Mouse (Mus musculus): Measurements from ENCODE around the gene Cmss1. TPM values are rescaled to one million over a fixed set of nuclear protein-coding genes. Genes with fewer than 3 reads are reported as not detected.

The Cmss1 gene
- polyA plus RNA-seq, 1 experiment from 2014 or later, result 47.9 TPM

GRCm38 (mm10) chr16:57577519-57577918 lies 29.1 kb downstream of the Cmss1 start:
- WGBS, result 91% methylated on average over 1 of the region's 1 CpGs

GRCm38 (mm10) chr16:57575764-57576388 lies 30.8 kb downstream of the Cmss1 start:
- Histone ChIP-seq H3K4me3 (no peak overlapping the region), H3K27ac (replicated peaks) (no peak overlapping the region), H3K4me2 (replicated peaks) (no peak overlapping the region), H3K4me1 (no peaks in the 10 kb centered on the region; the same call in 1 of the 2 replicates), H3K27me3 (no peaks in the 10 kb centered on the region), H3K9ac (replicated peaks) (no peak overlapping the region), H3K9me3 (no peaks in the 10 kb centered on the region), H3K36me3 (no peaks in the 10 kb centered on the region)
- 90% methylated on average over 1 of the region's 1 CpGs for WGBS
- ATAC-seq (ENCODE audit: low FRiP score, low read depth), result 0 out of 2 replicates have a peak, but pooled peaks have one; percentile 44

More at GRCm38 (mm10) chr16:57577519-57577918, 29.1 kb downstream of the Cmss1 start:
- H3K4me2 ChIP-seq (replicated peaks), result no peak overlapping the region
- no peaks in the 10 kb centered on the region for H3K36me3 ChIP-seq
- no peak overlapping the region for H3K4me3 ChIP-seq
- no peak overlapping the region for H3K9ac ChIP-seq (replicated peaks)
- ATAC-seq (ENCODE audit: low FRiP score, low read depth), result no peak
- no peak overlapping the region for H3K27ac ChIP-seq (replicated peaks)
- no peaks in the 10 kb centered on the region; the same call in 1 of the 2 replicates for H3K4me1 ChIP-seq
- H3K27me3 ChIP-seq, result no peaks in the 10 kb centered on the region
- H3K9me3 ChIP-seq, result no peaks in the 10 kb centered on the region

- Histone ChIP-seq H3K27ac (replicated peaks) (no peak overlapping the region), H3K9ac (replicated peaks) (no peak overlapping the region), H3K4me3 (no peak overlapping the region), H3K4me2 (replicated peaks) (no peak overlapping the region), H3K9me3 (no peaks in the 10 kb centered on the region), H3K36me3 (no peaks in the 10 kb centered on the region), H3K4me1 (no peaks in the 10 kb centered on the region; the same call in 1 of the 2 replicates), H3K27me3 (no peaks in the 10 kb centered on the region)
- 98% methylated on average over 1 of the region's 1 CpGs for WGBS
- ATAC-seq (ENCODE audit: low FRiP score, low read depth), result no peak
These were observed 32.8 kb downstream of the Cmss1 start for GRCm38 (mm10) chr16:57573831-57574230.

- no peak overlapping the region for H3K4me3 ChIP-seq
- no peaks in the 10 kb centered on the region for H3K4me1 ChIP-seq
- no peaks in the 10 kb centered on the region for H3K9me3 ChIP-seq
- H3K36me3 ChIP-seq, result no peaks in the 10 kb centered on the region
- H3K4me2 ChIP-seq (replicated peaks), result no peak overlapping the region
- no peak overlapping the region for H3K9ac ChIP-seq (replicated peaks)
- H3K27ac ChIP-seq (replicated peaks), result no peak overlapping the region
- H3K27me3 ChIP-seq, result no peaks in the 10 kb centered on the region
- 96% methylated on average over 5 of the region's 5 CpGs for WGBS
- ATAC-seq (ENCODE audit: low FRiP score, low read depth), result no peak
These were observed 35.8 kb downstream of the Cmss1 start for GRCm38 (mm10) chr16:57570789-57571311.

GRCm38 (mm10) chr16:57568648-57569404 lies 37.8 kb downstream of the Cmss1 start:
- ATAC-seq (ENCODE audit: low FRiP score, low read depth), result no peak
- Histone ChIP-seq H3K4me3 (no peak overlapping the region), H3K27me3 (no peaks in the 10 kb centered on the region), H3K4me2 (replicated peaks) (no peak overlapping the region), H3K27ac (replicated peaks) (no peak overlapping the region), H3K36me3 (no peaks in the 10 kb centered on the region), H3K9ac (replicated peaks) (no peak overlapping the region), H3K4me1 (no peaks in the 10 kb centered on the region), H3K9me3 (no peaks in the 10 kb centered on the region)
- 93% methylated on average over 7 of the region's 7 CpGs for WGBS

- no peak overlapping the region for H3K4me3 ChIP-seq
- H3K9ac ChIP-seq (replicated peaks), result no peak overlapping the region
- 93% methylated on average over 3 of the region's 3 CpGs for WGBS
- H3K36me3 ChIP-seq, result no peaks in the 10 kb centered on the region
- no peaks in the 10 kb centered on the region for H3K4me1 ChIP-seq
- no peaks in the 10 kb centered on the region for H3K9me3 ChIP-seq
- H3K27ac ChIP-seq (replicated peaks), result no peak overlapping the region
- no peaks in the 10 kb centered on the region for H3K27me3 ChIP-seq
- no peak for ATAC-seq (ENCODE audit: low FRiP score, low read depth)
- H3K4me2 ChIP-seq (replicated peaks), result no peak overlapping the region
These were observed 40.4 kb downstream of the Cmss1 start for GRCm38 (mm10) chr16:57566215-57566614.

GRCm38 (mm10) chr16:57564807-57565206 lies 41.9 kb downstream of the Cmss1 start:
- no peak overlapping the region for H3K27ac ChIP-seq (replicated peaks)
- H3K4me2 ChIP-seq (replicated peaks), result no peak overlapping the region
- ATAC-seq (ENCODE audit: low FRiP score, low read depth), result no peak
- no peaks in the 10 kb centered on the region for H3K27me3 ChIP-seq
- no peaks in the 10 kb centered on the region for H3K4me1 ChIP-seq
- no peak overlapping the region for H3K9ac ChIP-seq (replicated peaks)
- no peaks in the 10 kb centered on the region for H3K36me3 ChIP-seq
- no peak overlapping the region for H3K4me3 ChIP-seq
- WGBS, result 78% methylated on average over 1 of the region's 1 CpGs
- no peaks in the 10 kb centered on the region for H3K9me3 ChIP-seq

- Histone ChIP-seq H3K27ac (replicated peaks) (no peak overlapping the region), H3K9ac (replicated peaks) (no peak overlapping the region), H3K9me3 (no peaks in the 10 kb centered on the region), H3K36me3 (no peaks in the 10 kb centered on the region), H3K4me2 (replicated peaks) (no peak overlapping the region), H3K4me1 (no peaks in the 10 kb centered on the region), H3K27me3 (no peaks in the 10 kb centered on the region), H3K4me3 (no peak overlapping the region)
- WGBS, result 93% methylated on average over 3 of the region's 3 CpGs
- ATAC-seq (ENCODE audit: low FRiP score, low read depth), result no peak
These were observed 43.2 kb downstream of the Cmss1 start for GRCm38 (mm10) chr16:57563453-57563852.

GRCm38 (mm10) chr16:57560185-57560584 lies 46.5 kb downstream of the Cmss1 start:
- WGBS, result 85% methylated on average over 1 of the region's 1 CpGs
- Histone ChIP-seq H3K36me3 (no peaks in the 10 kb centered on the region), H3K9me3 (no peaks in the 10 kb centered on the region)

GRCm38 (mm10) chr16:57558258-57558657 lies 48.4 kb downstream of the Cmss1 start:
- H3K27ac ChIP-seq (replicated peaks), result no peak overlapping the region
- no peaks in the 10 kb centered on the region for H3K4me1 ChIP-seq
- WGBS, result 93% methylated on average over 3 of the region's 3 CpGs
- no peaks in the 10 kb centered on the region for H3K36me3 ChIP-seq
- H3K4me2 ChIP-seq (replicated peaks), result no peak overlapping the region
- H3K27me3 ChIP-seq, result no peaks in the 10 kb centered on the region
- H3K9ac ChIP-seq (replicated peaks), result no peak overlapping the region
- H3K9me3 ChIP-seq, result no peaks in the 10 kb centered on the region
- no peak overlapping the region for H3K4me3 ChIP-seq
- ATAC-seq (ENCODE audit: low FRiP score, low read depth), result no peak

More at GRCm38 (mm10) chr16:57560185-57560584, 46.5 kb downstream of the Cmss1 start:
- ATAC-seq (ENCODE audit: low FRiP score, low read depth), result no peak
- Histone ChIP-seq H3K9ac (replicated peaks) (no peak overlapping the region), H3K4me2 (replicated peaks) (no peak overlapping the region), H3K27me3 (no peaks in the 10 kb centered on the region), H3K4me1 (no peaks in the 10 kb centered on the region), H3K4me3 (no peak overlapping the region), H3K27ac (replicated peaks) (no peak overlapping the region)

- no peaks in the 10 kb centered on the region for H3K27me3 ChIP-seq
- ATAC-seq (ENCODE audit: low FRiP score, low read depth), result no peak
- H3K9me3 ChIP-seq, result no peaks in the 10 kb centered on the region
- H3K4me2 ChIP-seq (replicated peaks), result no peak overlapping the region
- H3K36me3 ChIP-seq, result no peaks in the 10 kb centered on the region
- H3K4me1 ChIP-seq, result no peaks in the 10 kb centered on the region
- no peak overlapping the region for H3K27ac ChIP-seq (replicated peaks)
- 94% methylated on average over 2 of the region's 2 CpGs for WGBS
- H3K4me3 ChIP-seq, result no peak overlapping the region
- no peak overlapping the region for H3K9ac ChIP-seq (replicated peaks)
These were observed 50.4 kb downstream of the Cmss1 start for GRCm38 (mm10) chr16:57556244-57556643.

GRCm38 (mm10) chr16:57555667-57556066 lies 51.0 kb downstream of the Cmss1 start:
- no peaks in the 10 kb centered on the region for H3K27me3 ChIP-seq
- H3K9ac ChIP-seq (replicated peaks), result no peak overlapping the region
- WGBS, result 58% methylated on average over 4 of the region's 4 CpGs
- H3K4me1 ChIP-seq, result no peaks in the 10 kb centered on the region
- H3K4me2 ChIP-seq (replicated peaks), result no peak overlapping the region
- H3K4me3 ChIP-seq, result no peak overlapping the region
- no peak overlapping the region for H3K27ac ChIP-seq (replicated peaks)
- no peak for ATAC-seq (ENCODE audit: low FRiP score, low read depth)
- no peaks in the 10 kb centered on the region for H3K9me3 ChIP-seq
- no peaks in the 10 kb centered on the region for H3K36me3 ChIP-seq

All from midbrain, embryonic 12.5 days (tissue).